Mouse (Mus musculus): ENCODE measurements around the gene Vps37c.

DNA sequence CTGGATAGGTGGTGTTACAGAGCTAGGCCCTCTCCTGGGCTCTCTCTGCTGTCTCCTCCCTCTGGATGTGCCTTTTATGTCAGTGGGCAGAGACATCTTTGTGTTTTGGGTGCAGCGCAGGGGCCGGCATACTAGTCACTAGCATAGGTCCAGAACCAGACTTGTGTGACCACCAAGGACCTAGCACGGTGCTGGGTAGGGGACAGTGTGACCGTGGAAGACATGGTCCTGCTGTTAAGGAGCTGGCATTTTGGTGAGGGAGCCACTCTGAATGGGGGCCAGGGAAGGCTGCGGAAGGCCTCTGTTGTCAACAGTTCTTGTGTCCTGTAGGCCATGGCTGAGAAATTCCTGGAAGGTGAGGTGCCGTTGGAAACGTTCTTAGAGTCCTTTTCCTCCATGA is 23.7 kb downstream of the Vps37c start:
- no peak for TF ChIP-seq EP300 (IDR thresholded peaks at IDR 0.05)
- TF ChIP-seq CTCF (IDR thresholded peaks at IDR 0.05): no peak
